Mouse (Mus musculus): ENCODE data around the gene Lpp. TPM values are rescaled to one million over a fixed set of nuclear protein-coding genes. Genes with fewer than 3 reads are reported as not detected.

Gene Lpp
- total RNA-seq, 1 experiment from 2014 or later, result 24.1 TPM

DNA sequence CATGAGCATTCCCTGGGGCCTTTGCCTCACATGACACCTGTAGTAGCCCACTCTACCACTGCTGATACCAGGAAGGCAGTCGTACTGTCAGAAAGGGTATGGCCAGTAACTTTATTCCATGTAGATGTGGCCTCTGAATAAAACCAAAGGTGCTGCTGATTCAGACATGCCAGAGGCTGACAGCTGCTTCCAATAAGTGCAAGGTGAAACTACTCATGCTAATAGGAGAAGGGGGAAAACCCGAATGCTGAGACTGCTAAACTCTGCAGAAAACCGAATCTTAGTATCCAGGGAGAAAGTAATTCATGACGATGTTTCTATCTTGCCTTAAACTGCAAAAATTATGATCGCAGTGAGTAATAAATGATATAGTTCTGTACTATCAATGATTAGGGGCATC lies 468.1 kb downstream of the Lpp start:
- no peak for ATAC-seq (ENCODE audit: extremely low read depth, insufficient number of reproducible peaks, low FRiP score, poor library complexity, severe bottlenecking)

DNA sequence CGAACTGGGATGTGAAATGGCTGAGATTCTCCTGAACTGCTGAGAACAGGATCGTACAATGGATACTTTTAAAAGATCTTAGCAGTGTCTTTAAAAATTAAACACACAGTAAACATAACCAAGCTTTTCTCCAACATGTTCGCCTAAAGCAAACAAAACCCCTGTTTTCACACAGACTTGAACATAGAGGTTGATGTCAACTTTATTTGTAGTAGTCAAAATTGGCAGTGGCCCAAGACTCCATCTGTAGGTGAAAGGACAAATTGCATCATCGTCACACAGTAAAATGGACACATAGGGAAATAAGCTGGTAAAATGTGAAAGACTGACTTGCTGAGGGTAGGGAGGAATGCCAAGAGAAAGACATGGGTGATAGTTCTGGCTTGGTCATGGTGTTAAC lies 480.9 kb downstream of the Lpp start:
- peak; percentile 51; the same call in 1 of the 2 replicates for ATAC-seq (ENCODE audit: extremely low read depth, insufficient number of reproducible peaks, low FRiP score, poor library complexity, severe bottlenecking)

DNA sequence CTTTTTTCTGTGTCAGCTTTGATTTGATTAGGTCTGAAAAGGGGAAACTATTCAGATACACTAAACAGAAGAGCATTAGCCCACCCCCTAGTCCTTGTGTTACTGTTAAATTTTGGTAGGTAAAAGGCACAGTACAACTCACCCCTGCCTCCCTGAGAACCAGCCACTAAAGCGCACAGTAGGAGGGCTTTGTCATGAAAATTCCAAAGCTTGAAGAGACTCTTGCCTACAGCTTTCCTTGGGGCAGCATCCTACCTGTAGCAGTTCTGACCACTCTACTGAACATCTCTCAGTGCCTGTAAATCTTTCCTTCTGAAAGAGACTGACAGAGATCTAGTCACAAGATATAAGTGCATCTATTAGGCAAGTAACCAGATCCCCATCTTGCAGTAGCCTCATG lies 482.4 kb downstream of the Lpp start:
- no peak for ATAC-seq (ENCODE audit: extremely low read depth, insufficient number of reproducible peaks, low FRiP score, poor library complexity, severe bottlenecking)

DNA sequence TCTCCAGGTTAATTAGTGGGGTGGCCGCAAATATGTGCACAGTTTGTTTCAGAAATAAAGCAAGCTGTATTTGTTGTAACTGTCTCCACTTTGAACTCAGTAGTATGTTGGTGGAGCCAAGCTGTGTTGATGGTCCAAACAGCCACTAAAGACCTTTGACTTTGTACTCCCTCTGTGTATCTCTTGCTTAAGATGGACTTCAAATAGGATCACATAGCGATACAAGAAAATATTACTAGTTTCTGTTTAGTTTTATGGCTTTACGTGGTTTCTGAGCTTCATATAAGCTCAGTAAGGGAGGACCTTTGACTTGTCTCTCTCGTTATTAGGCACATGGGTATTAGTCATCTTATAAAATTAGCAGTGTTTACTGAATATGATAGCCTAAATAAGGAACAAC lies 485.7 kb downstream of the Lpp start:
- ATAC-seq (ENCODE audit: extremely low read depth, insufficient number of reproducible peaks, low FRiP score, poor library complexity, severe bottlenecking), result no peak

DNA sequence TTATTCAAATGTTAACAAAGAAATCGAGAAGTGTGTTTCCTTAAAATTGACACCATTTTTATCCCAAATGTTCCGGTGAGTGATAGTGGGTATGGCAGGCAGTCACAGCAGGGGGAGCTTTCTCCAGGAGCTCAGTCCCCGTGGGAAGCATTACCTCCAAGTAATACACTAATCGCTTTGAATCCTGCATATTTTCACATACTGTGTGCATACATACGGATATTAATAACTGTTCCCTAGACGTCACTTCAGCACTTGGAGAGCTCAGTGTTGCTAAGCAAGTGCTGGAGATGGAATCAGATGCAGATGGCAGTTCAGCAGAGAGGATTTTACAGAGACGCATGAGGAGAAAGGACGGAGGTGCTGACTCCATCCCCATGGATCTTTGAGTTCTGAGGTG lies 487.4 kb downstream of the Lpp start:
- ATAC-seq (ENCODE audit: extremely low read depth, insufficient number of reproducible peaks, low FRiP score, poor library complexity, severe bottlenecking), result no peak

DNA sequence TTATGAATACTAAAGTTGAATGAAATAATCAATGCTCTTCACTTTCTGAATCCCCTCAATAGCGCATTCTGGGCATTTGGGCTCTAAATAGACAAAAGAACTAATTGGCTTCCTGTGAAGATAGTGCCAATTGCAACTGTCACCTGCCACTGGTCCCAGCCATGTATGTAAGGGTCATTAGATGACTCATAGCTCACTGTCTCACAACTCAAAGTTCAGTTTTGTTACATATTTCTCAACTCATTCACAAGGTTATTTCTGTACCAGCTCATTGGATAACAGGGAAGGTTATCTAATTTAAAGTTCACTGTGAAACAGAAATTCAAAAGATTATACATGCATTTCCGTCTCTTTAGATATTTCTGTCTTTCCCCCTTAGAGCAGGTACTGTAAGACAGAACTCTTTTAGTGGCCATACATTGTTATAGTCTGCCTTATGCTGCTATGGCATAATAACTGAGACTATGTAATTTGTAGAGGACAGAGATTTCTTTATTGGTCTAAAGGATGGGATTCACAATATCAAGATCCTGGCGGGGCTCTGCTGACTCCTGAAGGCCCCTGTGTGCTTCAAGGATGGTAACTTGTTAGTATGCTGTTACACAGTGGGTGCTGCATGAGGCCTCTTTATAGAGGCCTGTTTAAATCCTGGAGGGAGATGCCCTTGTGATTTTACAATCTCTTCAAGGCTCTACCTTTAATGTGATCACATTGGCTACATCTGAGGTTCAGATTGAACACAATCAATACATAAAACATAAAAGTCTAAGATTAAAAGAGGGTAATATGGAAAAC lies 488.9 kb downstream of the Lpp start:
- ATAC-seq (ENCODE audit: extremely low read depth, insufficient number of reproducible peaks, low FRiP score, poor library complexity, severe bottlenecking), result no peak

DNA sequence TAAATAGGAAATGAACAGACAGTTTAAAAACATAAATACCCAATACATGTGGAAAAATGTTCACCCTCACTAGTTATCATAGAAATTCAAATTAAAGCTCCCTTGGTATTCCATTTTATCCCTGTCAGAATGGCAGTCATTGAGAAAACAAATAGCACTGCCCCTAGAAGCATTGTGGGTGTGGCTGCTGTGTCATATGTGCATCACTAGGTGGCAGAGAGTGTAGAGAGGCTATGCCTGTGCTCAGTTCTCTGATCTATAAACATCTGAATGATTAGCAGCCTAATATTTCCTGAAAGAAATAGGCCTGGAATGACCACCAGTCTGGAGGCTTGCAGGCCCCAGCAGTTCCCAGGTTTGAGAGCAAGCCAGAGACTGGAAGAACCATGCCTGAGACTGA lies 490.7 kb downstream of the Lpp start:
- ATAC-seq (ENCODE audit: extremely low read depth, insufficient number of reproducible peaks, low FRiP score, poor library complexity, severe bottlenecking), result no peak

DNA sequence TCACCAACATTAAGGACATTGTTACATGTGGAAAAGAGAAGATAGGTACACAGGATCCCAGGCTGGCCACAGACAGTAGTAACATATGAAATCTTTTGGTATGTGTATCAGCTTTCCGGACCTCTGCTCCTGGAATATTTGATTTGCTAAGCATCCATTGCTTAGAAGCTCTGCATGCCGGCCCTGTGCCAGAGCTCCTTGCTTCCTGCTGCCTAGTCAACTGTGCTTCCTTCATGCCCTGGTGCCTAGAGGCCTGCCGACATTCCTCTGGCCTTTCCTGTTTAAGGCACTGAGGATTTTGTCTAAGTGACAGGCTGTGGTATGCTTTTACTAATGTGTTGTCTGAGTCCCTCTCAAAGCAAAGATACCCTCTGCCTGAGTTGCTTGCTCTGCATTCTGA lies 493.0 kb downstream of the Lpp start:
- no peak for ATAC-seq (ENCODE audit: extremely low read depth, insufficient number of reproducible peaks, low FRiP score, poor library complexity, severe bottlenecking)

DNA sequence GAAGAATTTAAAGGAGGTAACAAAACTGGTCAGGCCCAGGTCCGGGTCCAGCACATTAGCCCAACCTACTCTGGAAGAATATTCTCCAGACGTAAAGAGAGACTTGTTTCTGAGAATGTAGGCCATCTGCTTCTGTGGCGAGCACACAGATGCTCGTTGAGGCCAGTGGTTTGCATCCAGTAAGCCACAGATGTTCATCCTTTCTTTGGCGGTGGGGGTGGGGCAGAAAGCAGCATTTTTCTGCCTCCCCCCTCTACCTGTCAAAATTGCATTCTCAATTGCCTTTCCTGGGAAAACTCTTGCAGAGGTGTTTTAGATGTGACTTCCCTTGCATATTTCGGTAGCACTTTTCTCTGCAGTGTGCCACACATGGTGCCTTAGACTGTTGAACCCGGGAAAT lies 493.6 kb downstream of the Lpp start:
- ATAC-seq (ENCODE audit: extremely low read depth, insufficient number of reproducible peaks, low FRiP score, poor library complexity, severe bottlenecking), result no peak

DNA sequence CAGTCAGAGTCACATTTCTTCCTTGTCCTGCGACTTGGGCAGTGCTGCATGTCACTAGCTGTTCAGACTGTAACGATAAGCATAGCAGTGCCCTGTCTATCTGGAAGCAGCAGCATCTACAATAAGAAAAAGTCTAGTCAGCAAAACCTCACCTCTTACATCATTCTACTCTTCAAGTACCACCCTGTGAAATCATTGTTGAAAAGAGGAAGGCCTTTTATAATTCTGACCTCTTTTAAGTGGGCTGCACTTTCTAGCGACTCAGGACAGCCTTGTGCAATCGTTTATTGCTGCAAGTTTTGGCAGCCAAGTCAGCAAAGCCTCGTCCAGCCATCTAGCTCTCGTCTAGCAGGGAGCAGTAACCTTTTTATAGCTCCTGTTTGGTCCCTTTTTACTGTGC lies 498.1 kb downstream of the Lpp start:
- ATAC-seq (ENCODE audit: extremely low read depth, insufficient number of reproducible peaks, low FRiP score, poor library complexity, severe bottlenecking), result no peak

DNA sequence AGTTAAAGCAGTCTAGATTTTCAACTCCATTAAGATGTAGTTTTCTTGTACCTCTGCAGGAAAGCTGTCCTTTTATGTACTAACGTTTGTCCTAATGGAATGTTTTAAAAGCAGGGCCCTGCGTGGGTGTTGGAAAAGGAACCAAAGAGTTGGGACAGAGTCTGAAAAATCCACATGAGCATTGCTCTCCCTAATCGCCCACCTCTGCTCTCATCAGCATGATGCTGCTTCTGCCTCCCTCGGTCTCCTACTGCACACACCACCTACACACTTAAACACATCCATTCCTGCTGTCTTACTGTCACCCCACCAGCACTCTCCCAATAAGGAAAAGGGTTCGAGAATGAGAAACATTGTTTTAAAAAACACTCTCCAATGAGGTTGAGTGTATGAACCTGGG lies 501.9 kb downstream of the Lpp start:
- ATAC-seq (ENCODE audit: extremely low read depth, insufficient number of reproducible peaks, low FRiP score, poor library complexity, severe bottlenecking), result no peak

DNA sequence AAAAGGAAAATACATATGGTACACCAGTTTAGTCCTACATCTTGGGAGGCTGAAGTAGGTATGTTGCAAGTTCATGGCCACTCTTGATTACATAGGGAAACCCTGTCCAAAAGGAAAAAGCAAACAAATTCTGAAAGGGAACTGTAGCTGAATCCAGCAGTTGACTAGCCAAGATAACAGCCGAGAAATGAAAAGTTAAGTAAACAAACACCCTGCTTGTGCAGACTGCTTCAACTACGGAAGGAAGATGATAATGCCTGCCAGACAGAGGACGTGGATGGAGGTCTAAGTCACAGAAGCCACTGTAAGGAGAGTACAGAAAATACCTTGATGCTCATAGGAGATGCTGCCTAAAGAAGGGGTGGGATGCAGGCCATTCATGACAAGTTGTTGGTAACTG lies 504.3 kb downstream of the Lpp start:
- no peak for ATAC-seq (ENCODE audit: extremely low read depth, insufficient number of reproducible peaks, low FRiP score, poor library complexity, severe bottlenecking)

DNA sequence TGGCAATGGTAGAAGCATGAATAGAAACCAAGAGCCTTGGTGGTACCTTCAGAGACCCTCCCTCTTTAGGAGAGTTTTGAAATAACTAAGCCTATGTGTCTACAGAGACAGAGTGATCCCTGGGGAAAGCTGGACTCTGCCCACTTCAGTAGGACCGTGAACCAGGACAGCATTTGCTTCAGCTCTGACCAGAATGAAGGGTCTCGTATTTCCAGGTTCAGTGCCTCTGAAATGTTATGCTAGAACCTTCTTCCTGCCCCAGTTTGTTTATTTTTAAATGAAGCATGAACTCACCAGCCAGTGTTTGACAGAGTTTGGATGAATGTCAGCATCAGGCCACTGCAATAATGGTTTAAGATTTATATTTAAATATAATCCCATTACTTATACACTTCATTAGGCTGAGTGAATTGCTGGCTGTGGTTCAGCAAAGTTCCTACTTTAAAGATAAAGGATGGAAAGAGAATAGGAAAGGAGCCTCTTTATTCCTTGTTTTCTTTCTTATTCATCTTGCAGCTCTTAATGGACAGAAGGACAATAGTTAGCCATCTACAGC lies 507.0 kb downstream of the Lpp start:
- no peak for ATAC-seq (ENCODE audit: extremely low read depth, insufficient number of reproducible peaks, low FRiP score, poor library complexity, severe bottlenecking)

DNA sequence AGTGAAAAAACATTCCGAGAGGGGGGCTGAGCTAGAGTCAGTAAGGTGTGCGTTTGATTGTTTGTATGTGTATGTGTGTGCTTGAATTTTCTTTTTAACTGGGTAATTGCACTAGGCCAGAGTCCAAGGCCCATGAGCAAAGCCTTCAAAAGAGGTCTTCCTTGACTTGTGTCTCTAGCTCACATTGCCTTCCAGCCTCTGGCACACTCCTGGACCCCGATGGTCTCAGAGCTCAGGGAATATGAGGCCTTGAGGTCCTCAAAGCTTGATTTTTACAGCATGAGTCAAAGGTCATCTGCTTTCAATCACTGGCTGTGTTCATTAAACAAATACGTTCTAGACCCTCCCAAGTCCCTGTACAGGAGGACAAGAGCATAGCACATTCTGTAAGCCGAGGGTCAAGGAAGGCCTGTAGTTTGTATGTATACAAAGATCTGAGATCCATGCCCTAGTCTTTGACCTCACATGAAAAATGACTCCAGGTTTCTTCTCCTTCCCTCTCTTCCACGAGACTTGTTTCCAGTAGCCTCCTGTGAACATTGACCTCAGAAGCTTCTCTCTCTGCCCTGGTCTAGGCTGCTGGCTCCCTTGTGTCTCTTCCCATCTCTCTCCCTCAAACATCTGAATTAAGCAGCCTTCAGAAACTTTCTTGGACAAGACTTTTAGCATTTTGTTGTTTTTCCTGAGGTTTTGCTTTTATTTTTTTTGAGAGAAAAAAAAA lies 508.0 kb downstream of the Lpp start:
- ATAC-seq (ENCODE audit: extremely low read depth, insufficient number of reproducible peaks, low FRiP score, poor library complexity, severe bottlenecking), result no peak

DNA sequence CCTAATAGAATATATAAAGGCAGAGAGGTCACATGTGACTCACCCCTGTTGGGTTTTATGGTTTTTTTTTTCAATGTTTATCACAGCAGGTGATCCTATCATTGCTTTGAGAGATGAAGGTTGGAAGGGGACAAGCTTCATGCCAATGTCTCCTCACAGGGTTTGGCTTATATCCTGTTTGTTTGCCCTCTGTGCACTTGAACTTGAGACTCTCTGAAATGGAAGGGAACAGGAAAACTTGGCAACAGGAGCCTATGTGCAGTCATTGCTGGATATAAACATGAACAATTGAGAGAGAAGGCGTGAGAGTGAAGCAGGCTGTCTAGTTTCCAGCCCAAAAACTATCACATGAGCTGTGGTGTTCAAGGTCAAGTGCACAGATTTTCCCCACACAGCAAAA lies 508.8 kb downstream of the Lpp start:
- ATAC-seq (ENCODE audit: extremely low read depth, insufficient number of reproducible peaks, low FRiP score, poor library complexity, severe bottlenecking), result no peak

DNA sequence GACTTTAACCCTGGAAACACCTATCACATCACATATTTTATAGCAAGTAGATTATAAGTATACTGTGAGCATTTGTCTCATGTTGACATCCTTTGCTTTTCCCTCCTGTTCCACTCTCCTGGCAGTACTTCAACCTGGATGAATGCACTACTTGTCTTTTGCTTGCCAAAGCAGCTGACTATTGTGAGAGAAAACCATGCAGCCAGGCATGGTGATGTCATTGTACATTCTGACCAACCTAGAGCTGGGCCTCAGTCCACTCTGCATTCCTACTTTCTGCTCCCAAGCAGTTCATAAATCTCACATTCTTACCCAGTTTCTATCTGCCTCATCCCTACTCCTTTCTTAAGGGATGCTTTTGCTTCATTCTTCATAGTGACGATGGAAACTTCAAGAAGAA lies 515.6 kb downstream of the Lpp start:
- ATAC-seq (ENCODE audit: extremely low read depth, insufficient number of reproducible peaks, low FRiP score, poor library complexity, severe bottlenecking), result no peak

DNA sequence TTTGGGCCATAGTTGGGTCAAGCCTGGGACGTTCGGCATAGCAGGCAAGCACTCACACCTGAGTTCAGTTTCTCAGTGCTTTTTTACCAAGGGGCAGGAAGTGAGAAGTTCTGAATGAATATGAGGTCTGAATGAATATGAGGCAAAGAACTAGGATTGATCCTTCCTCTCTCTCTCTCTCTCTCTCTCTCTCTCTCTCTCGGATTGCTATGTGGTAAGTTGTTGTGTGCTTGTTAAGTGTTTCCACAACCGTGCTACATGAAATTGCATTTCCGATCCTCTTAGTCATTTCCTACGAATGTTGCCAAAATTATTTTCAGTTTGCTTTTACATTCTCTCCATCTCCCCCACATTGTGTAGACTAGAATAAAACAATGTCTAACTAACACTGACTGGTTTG lies 517.0 kb downstream of the Lpp start:
- no peak for ATAC-seq (ENCODE audit: extremely low read depth, insufficient number of reproducible peaks, low FRiP score, poor library complexity, severe bottlenecking)

DNA sequence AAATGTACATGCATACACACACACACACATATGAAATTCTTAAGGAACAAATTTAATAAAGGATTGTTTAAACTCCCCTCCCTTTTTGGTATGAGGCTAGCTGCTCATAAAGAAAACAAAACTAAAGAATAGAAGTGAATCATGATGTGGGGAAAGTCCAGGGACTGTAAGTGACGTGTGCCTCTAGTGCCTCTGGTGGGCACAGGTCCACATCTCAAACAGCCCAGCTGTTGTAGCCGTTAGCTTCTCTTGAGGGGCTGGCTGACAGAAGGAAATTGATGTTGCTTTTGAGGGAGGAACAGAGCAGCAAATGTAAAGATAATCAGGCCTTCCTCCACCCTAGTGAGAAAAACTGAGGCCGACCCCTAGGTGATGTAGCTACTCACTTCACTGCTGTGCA lies 517.5 kb downstream of the Lpp start:
- ATAC-seq (ENCODE audit: extremely low read depth, insufficient number of reproducible peaks, low FRiP score, poor library complexity, severe bottlenecking), result peak; percentile 81

DNA sequence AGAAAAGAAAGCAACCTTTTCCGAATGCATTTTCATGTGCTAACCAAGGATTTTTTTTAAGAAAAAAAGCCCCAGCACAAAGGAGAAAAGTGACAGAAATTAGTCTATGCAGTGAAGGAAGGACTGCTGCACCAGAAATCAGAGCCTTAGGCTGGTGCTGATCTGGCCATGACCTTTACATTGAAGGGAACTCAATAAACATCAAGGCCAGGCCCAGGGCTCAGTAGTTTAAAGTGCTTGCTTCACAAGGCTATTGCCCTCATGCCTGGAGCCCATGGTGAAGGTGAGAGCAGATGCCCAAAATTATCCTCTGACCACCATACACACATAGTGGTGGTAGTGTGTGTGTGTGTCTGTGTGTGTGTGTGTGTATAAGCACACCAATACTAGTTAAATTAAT lies 519.1 kb downstream of the Lpp start:
- ATAC-seq (ENCODE audit: extremely low read depth, insufficient number of reproducible peaks, low FRiP score, poor library complexity, severe bottlenecking), result no peak

DNA sequence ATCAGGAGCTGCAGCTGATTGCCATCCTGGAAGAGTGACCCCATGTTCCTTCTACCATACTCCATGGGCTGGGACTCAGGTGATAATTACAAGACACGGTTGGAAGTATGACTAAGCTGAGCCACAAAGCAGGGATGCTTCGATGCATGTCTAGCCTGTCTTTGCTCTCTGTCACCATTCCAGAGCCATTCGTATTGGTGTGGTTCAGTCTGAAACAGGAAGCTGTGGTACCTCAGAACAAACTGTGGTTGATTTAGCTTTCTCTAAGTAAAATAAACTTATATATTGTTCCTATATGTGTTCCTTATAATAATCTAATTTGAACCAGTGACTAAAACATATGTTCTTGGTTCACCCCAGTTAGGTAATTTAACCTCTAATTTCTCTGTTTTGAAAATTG lies 519.7 kb downstream of the Lpp start:
- ATAC-seq (ENCODE audit: extremely low read depth, insufficient number of reproducible peaks, low FRiP score, poor library complexity, severe bottlenecking), result peak; percentile 25; the same call in 1 of the 2 replicates
